Mouse (Mus musculus) myocyte (in vitro differentiated cells): ENCODE results near the gene Gm27021. TPM values are rescaled to one million over a fixed set of nuclear protein-coding genes. Genes with fewer than 3 reads are reported as not detected.

ENCODE experiments used
- H3K27me3 ChIP-seq: one replicate; pipeline ENCODE4 v1.6.1; 2011; ENCODE audit not compliant: control insufficient read depth, insufficient read depth, insufficient read length
- H3K36me3 ChIP-seq: one replicate; pipeline ENCODE4 v1.6.1; 2011; ENCODE audit not compliant: control insufficient read depth, insufficient read depth
- H3K4me2 ChIP-seq: one replicate; pipeline ENCODE4 v1.6.1; 2011; ENCODE audit warnings: low read depth, control low read depth
- H3K4me3 ChIP-seq: one replicate; pipeline ENCODE4 v1.5.1; 2011; ENCODE audit warnings: mild to moderate bottlenecking, control low read depth, moderate library complexity
- H3K79me2 ChIP-seq: one replicate; pipeline ENCODE4 v1.6.1; 2011; ENCODE audit not compliant: control insufficient read depth, insufficient read depth
- H3ac ChIP-seq: one replicate; pipeline ENCODE4 v1.6.1; 2011; ENCODE audit not compliant: control insufficient read depth, insufficient read length
- CEBPB ChIP-seq: IDR thresholded peaks from 2 replicates; pipeline ENCODE4 v1.6.1; 2011; ENCODE audit warnings: mild to moderate bottlenecking, moderate library complexity; ENCODE audit not compliant: poor library complexity, insufficient read depth, severe bottlenecking
- E2F4 ChIP-seq: IDR thresholded peaks from one replicate; pipeline ENCODE4 v1.6.1; 2011; ENCODE audit warnings: mild to moderate bottlenecking, control low read depth, moderate library complexity; ENCODE audit not compliant: insufficient read depth
- MAX ChIP-seq: IDR thresholded peaks from one replicate; pipeline ENCODE4 v1.6.1; 2011; ENCODE audit warnings: low read depth, mild to moderate bottlenecking, control low read depth
- MYOD1 ChIP-seq, 3 experiments: IDR thresholded peaks; one replicate each; pipeline ENCODE4 v1.6.1; 2011; ENCODE audit warnings: control low read depth in 2 of 3, low read depth in 2 of 3, mild to moderate bottlenecking in 2 of 3, moderate library complexity in 1 of 3; ENCODE audit not compliant: insufficient read length in 2 of 3, control insufficient read depth in 1 of 3
- MYOG ChIP-seq, 3 experiments: IDR thresholded peaks; one replicate each; pipeline ENCODE4 v1.6.1; 2011; ENCODE audit warnings: control low read depth in 2 of 3, low read depth in 2 of 3, mild to moderate bottlenecking in 2 of 3; ENCODE audit not compliant: insufficient read length in 2 of 3, control insufficient read depth in 1 of 3, insufficient read depth in 1 of 3
- POLR2A ChIP-seq: IDR thresholded peaks from one replicate; pipeline ENCODE4 v1.6.1; 2011; ENCODE audit warnings: low read depth, mild to moderate bottlenecking, control low read depth, moderate library complexity; ENCODE audit not compliant: insufficient read length
- POLR2AphosphoS2 ChIP-seq: IDR thresholded peaks from one replicate; pipeline ENCODE4 v1.6.1; 2011; ENCODE audit warnings: low read depth, control low read depth; ENCODE audit not compliant: insufficient read length
- REST ChIP-seq: IDR thresholded peaks from one replicate; pipeline ENCODE4 v1.6.1; 2011; ENCODE audit warnings: mild to moderate bottlenecking, control low read depth, moderate library complexity; ENCODE audit not compliant: insufficient read depth, insufficient read length
- SRF ChIP-seq: IDR thresholded peaks from one replicate; pipeline ENCODE4 v1.6.1; 2011; ENCODE audit warnings: low read depth; ENCODE audit not compliant: control insufficient read depth, insufficient read length
- TCF12 ChIP-seq: IDR thresholded peaks from one replicate; pipeline ENCODE4 v1.6.1; 2011; ENCODE audit warnings: mild to moderate bottlenecking, control low read depth; ENCODE audit not compliant: poor library complexity, insufficient read depth, severe bottlenecking
- TCF3 ChIP-seq: IDR thresholded peaks from one replicate; pipeline ENCODE4 v1.6.1; 2011; ENCODE audit warnings: low read depth, control low read depth; ENCODE audit not compliant: insufficient read length
- USF1 ChIP-seq: IDR thresholded peaks from one replicate; pipeline ENCODE4 v1.6.1; 2011; ENCODE audit warnings: low read depth, mild to moderate bottlenecking, control low read depth, moderate library complexity
- polyA plus RNA-seq: library from polyadenylated mRNA; unstranded; fragments of >200 nt; fragmentation: generic; extraction: Trizol; gene quantifications from one replicate; pipeline ENCODE4 v1.2.1, GENCODE M21; 2012; ENCODE audit warnings: missing spikeins

Gm27021 gene
- polyA plus RNA-seq, 1 experiment = 1.9 TPM

GRCm38 (mm10) chr8:120641245-120641644 is 26.6 kb downstream of the Gm27021 start:
- Histone ChIP-seq H3K27me3 (no peaks in the 10 kb centered on the region), H3K4me2 (no peak overlapping the region), H3ac (no peak overlapping the region), H3K79me2 (no peaks in the 10 kb centered on the region), H3K4me3 (no peak overlapping the region), H3K36me3 (no peaks in the 10 kb centered on the region)
- no peak for TF ChIP-seq POLR2A
- no peak for TF ChIP-seq E2F4
- TF ChIP-seq SRF = no peak

- Histone ChIP-seq H3K36me3 (no peaks in the 10 kb centered on the region), H3K4me2 (peak overlapping the region; percentile 81), H3K4me3 (peak overlapping the region; percentile 5), H3K27me3 (no peaks in the 10 kb centered on the region), H3K79me2 (no peaks in the 10 kb centered on the region), H3ac (no peak overlapping the region)
- no peak for TF ChIP-seq CEBPB
- peak; percentile 39 for TF ChIP-seq POLR2A
- TF ChIP-seq MYOD1 (IDR thresholded peaks at IDR 0.05; ENCODE audit: control insufficient read depth in 1 of 3, insufficient read length in 2 of 3, low read depth in 2 of 3) = peak in 1 of 3 experiments; percentile 12
- no peak for TF ChIP-seq POLR2AphosphoS2
- TF ChIP-seq USF1 = peak; percentile 52
Observed at GRCm38 (mm10) chr8:120634329-120634839, 33.5 kb downstream of the Gm27021 start.

GRCm38 (mm10) chr8:120633665-120634271 is 34.1 kb downstream of the Gm27021 start:
- Histone ChIP-seq H3ac (no peak overlapping the region), H3K36me3 (no peaks in the 10 kb centered on the region), H3K79me2 (no peaks in the 10 kb centered on the region), H3K27me3 (no peaks in the 10 kb centered on the region), H3K4me3 (peak overlapping the region; percentile 5), H3K4me2 (peak overlapping the region; percentile 81)
- TF ChIP-seq MAX (no peak), MYOD1 (IDR thresholded peaks at IDR 0.05; ENCODE audit: control insufficient read depth in 1 of 3, insufficient read length in 2 of 3, low read depth in 2 of 3) (no peak), MYOG (IDR thresholded peaks at IDR 0.05; ENCODE audit: control insufficient read depth in 1 of 3, insufficient read depth in 1 of 3, insufficient read length in 2 of 3, low read depth in 2 of 3) (no peak), POLR2AphosphoS2 (no peak), REST (no peak)

- Histone ChIP-seq H3K4me3 (no peak overlapping the region), H3K36me3 (no peaks in the 10 kb centered on the region), H3K27me3 (no peaks in the 10 kb centered on the region), H3ac (no peak overlapping the region), H3K79me2 (no peaks in the 10 kb centered on the region), H3K4me2 (no peak overlapping the region)
- no peak for TF ChIP-seq MYOG (IDR thresholded peaks at IDR 0.05; ENCODE audit: control insufficient read depth in 1 of 3, insufficient read depth in 1 of 3, insufficient read length in 2 of 3, low read depth in 2 of 3)
- no peak for TF ChIP-seq POLR2AphosphoS2
- TF ChIP-seq TCF3 = no peak
- TF ChIP-seq POLR2A = no peak
- no peak for TF ChIP-seq MYOD1 (IDR thresholded peaks at IDR 0.05; ENCODE audit: control insufficient read depth in 1 of 3, insufficient read length in 2 of 3, low read depth in 2 of 3)
- TF ChIP-seq REST = no peak
Observed at GRCm38 (mm10) chr8:120632969-120633664, 34.8 kb downstream of the Gm27021 start.

GRCm38 (mm10) chr8:120631441-120632375 is 36.2 kb downstream of the Gm27021 start:
- TF ChIP-seq USF1 = no peak
- TF ChIP-seq CEBPB = no peak
- TF ChIP-seq TCF3 = no peak
- TF ChIP-seq E2F4 = no peak
- no peak for TF ChIP-seq POLR2A
- TF ChIP-seq POLR2AphosphoS2 = no peak
- no peak for TF ChIP-seq TCF12
- TF ChIP-seq REST = no peak
- TF ChIP-seq MYOD1 (IDR thresholded peaks at IDR 0.05; ENCODE audit: control insufficient read depth in 1 of 3, insufficient read length in 2 of 3, low read depth in 2 of 3) = no peak
- TF ChIP-seq MAX = no peak
- no peak for TF ChIP-seq MYOG (IDR thresholded peaks at IDR 0.05; ENCODE audit: control insufficient read depth in 1 of 3, insufficient read depth in 1 of 3, insufficient read length in 2 of 3, low read depth in 2 of 3)
- TF ChIP-seq SRF = no peak
- Histone ChIP-seq H3K4me2 (no peak overlapping the region), H3K27me3 (no peaks in the 10 kb centered on the region), H3ac (no peak overlapping the region), H3K4me3 (no peak overlapping the region), H3K36me3 (no peaks in the 10 kb centered on the region), H3K79me2 (no peaks in the 10 kb centered on the region)
